Mouse (Mus musculus): ENCODE results near the gene Aldh16a1.
A peak's percentile ranks its signal among the peaks of the same experiment; 100 is the strongest.
"Not testable (repeated sequence)": the region's sequence is repeated elsewhere in the genome, so short reads cannot be mapped to it uniquely, and the experiment has no call there.

Aldh16a1 gene

GRCm38 (mm10) chr7:45175398-45175797 is 21.0 kb upstream of the Aldh16a1 start:
- H3K36me3 ChIP-seq (ENCODE audit: insufficient read depth, low read length) = no peaks in the 10 kb centered on the region
- H3K9me3 ChIP-seq (ENCODE audit: low read length) = peaks cover under 1% of the 10 kb centered on the region; the same call in 1 of the 2 replicates
- peaks cover 65% of the 10 kb centered on the region for H3K4me1 ChIP-seq (replicated peaks; ENCODE audit: low read depth, low read length)

GRCm38 (mm10) chr7:45174567-45175280 is 20.3 kb upstream of the Aldh16a1 start:
- peaks cover 68% of the 10 kb centered on the region for H3K4me1 ChIP-seq (replicated peaks; ENCODE audit: low read depth, low read length)
- H3K36me3 ChIP-seq (ENCODE audit: insufficient read depth, low read length) = peaks cover under 1% of the 10 kb centered on the region; the same call in 1 of the 2 replicates
- H3K4me3 ChIP-seq (replicated peaks; ENCODE audit: low read length) = peak overlapping the region; percentile 81
- TF ChIP-seq CTCF (conservative IDR thresholded peaks at IDR 0.05; ENCODE audit: low read length) (no peak), POU5F1 (IDR thresholded peaks at IDR 0.05; ENCODE audit: borderline replicate concordance, low read length) (no peak), NANOG (IDR thresholded peaks at IDR 0.05; ENCODE audit: borderline replicate concordance, low read length) (no peak)
- peaks cover 75% of the 10 kb centered on the region for H3K27me3 ChIP-seq (ENCODE audit: insufficient read depth, low read length)
- peaks cover 7% of the 10 kb centered on the region for H3K9me3 ChIP-seq (ENCODE audit: low read length)

More at GRCm38 (mm10) chr7:45175398-45175797, 21.0 kb upstream of the Aldh16a1 start:
- Histone ChIP-seq H3K4me3 (replicated peaks; ENCODE audit: low read length) (peak overlapping the region; percentile 81), H3K27me3 (ENCODE audit: insufficient read depth, low read length) (peaks cover 75% of the 10 kb centered on the region)
- TF ChIP-seq CTCF (conservative IDR thresholded peaks at IDR 0.05; ENCODE audit: low read length) (no peak), POU5F1 (IDR thresholded peaks at IDR 0.05; ENCODE audit: borderline replicate concordance, low read length) (no peak), NANOG (IDR thresholded peaks at IDR 0.05; ENCODE audit: borderline replicate concordance, low read length) (no peak)

- H3K36me3 ChIP-seq (ENCODE audit: insufficient read depth, low read length) = not testable (repeated sequence)
- peaks cover 75% of the 10 kb centered on the region for H3K27me3 ChIP-seq (ENCODE audit: insufficient read depth, low read length)
Measured at GRCm38 (mm10) chr7:45173772-45174171, 19.4 kb upstream of the Aldh16a1 start.

GRCm38 (mm10) chr7:45172974-45173373 is 18.6 kb upstream of the Aldh16a1 start:
- Histone ChIP-seq H3K36me3 (ENCODE audit: insufficient read depth, low read length) (peaks cover 5% of the 10 kb centered on the region; the same call in 1 of the 2 replicates), H3K9me3 (ENCODE audit: low read length) (peaks cover 13% of the 10 kb centered on the region), H3K4me3 (replicated peaks; ENCODE audit: low read length) (0 out of 2 replicates have a peak overlapping the region, but pooled peaks have one; percentile 59), H3K27me3 (ENCODE audit: insufficient read depth, low read length) (peaks cover 75% of the 10 kb centered on the region), H3K4me1 (replicated peaks; ENCODE audit: low read depth, low read length) (peaks cover 75% of the 10 kb centered on the region)
- TF ChIP-seq CTCF (conservative IDR thresholded peaks at IDR 0.05; ENCODE audit: low read length) = peak; percentile 95
- TF ChIP-seq NANOG (IDR thresholded peaks at IDR 0.05; ENCODE audit: borderline replicate concordance, low read length) = no peak

More at GRCm38 (mm10) chr7:45173772-45174171, 19.4 kb upstream of the Aldh16a1 start:
- Histone ChIP-seq H3K4me1 (replicated peaks; ENCODE audit: low read depth, low read length) (peaks cover 74% of the 10 kb centered on the region), H3K9me3 (ENCODE audit: low read length) (peaks cover 13% of the 10 kb centered on the region)
- peak; percentile 13; the same call in 1 of the 2 replicates for TF ChIP-seq CTCF (conservative IDR thresholded peaks at IDR 0.05; ENCODE audit: low read length)
- not testable (repeated sequence) for H3K4me3 ChIP-seq (replicated peaks; ENCODE audit: low read length)

- TF ChIP-seq CTCF (conservative IDR thresholded peaks at IDR 0.05; ENCODE audit: low read length) = no peak
- TF ChIP-seq POU5F1 (IDR thresholded peaks at IDR 0.05; ENCODE audit: borderline replicate concordance, low read length) = no peak
- no peak for TF ChIP-seq NANOG (IDR thresholded peaks at IDR 0.05; ENCODE audit: borderline replicate concordance, low read length)
- Histone ChIP-seq H3K4me3 (replicated peaks; ENCODE audit: low read length) (no peak overlapping the region), H3K27me3 (ENCODE audit: insufficient read depth, low read length) (peaks cover 75% of the 10 kb centered on the region), H3K36me3 (ENCODE audit: insufficient read depth, low read length) (peaks cover 5% of the 10 kb centered on the region; the same call in 1 of the 2 replicates), H3K4me1 (replicated peaks; ENCODE audit: low read depth, low read length) (peaks cover 81% of the 10 kb centered on the region), H3K9me3 (ENCODE audit: low read length) (peaks cover 13% of the 10 kb centered on the region)
Measured at GRCm38 (mm10) chr7:45169495-45169894, 15.1 kb upstream of the Aldh16a1 start.

- H3K9me3 ChIP-seq (ENCODE audit: low read length) = peaks cover 13% of the 10 kb centered on the region
- peaks cover 84% of the 10 kb centered on the region for H3K4me1 ChIP-seq (replicated peaks; ENCODE audit: low read depth, low read length)
- H3K4me3 ChIP-seq (replicated peaks; ENCODE audit: low read length) = peak overlapping the region; percentile 66
- TF ChIP-seq CTCF (conservative IDR thresholded peaks at IDR 0.05; ENCODE audit: low read length) = no peak
- peaks cover 5% of the 10 kb centered on the region; the same call in 1 of the 2 replicates for H3K36me3 ChIP-seq (ENCODE audit: insufficient read depth, low read length)
- peaks cover 80% of the 10 kb centered on the region for H3K27me3 ChIP-seq (ENCODE audit: insufficient read depth, low read length)
Measured at GRCm38 (mm10) chr7:45168656-45169055, 14.3 kb upstream of the Aldh16a1 start.

- H3K9me3 ChIP-seq (ENCODE audit: low read length) = peaks cover 13% of the 10 kb centered on the region
- H3K4me3 ChIP-seq (replicated peaks; ENCODE audit: low read length) = peak overlapping the region; percentile 66
- H3K36me3 ChIP-seq (ENCODE audit: insufficient read depth, low read length) = peaks cover 5% of the 10 kb centered on the region; the same call in 1 of the 2 replicates
- peaks cover 86% of the 10 kb centered on the region for H3K4me1 ChIP-seq (replicated peaks; ENCODE audit: low read depth, low read length)
- H3K27me3 ChIP-seq (ENCODE audit: insufficient read depth, low read length) = peaks cover 82% of the 10 kb centered on the region
- TF ChIP-seq CTCF (conservative IDR thresholded peaks at IDR 0.05; ENCODE audit: low read length) (no peak), POU5F1 (IDR thresholded peaks at IDR 0.05; ENCODE audit: borderline replicate concordance, low read length) (no peak), NANOG (IDR thresholded peaks at IDR 0.05; ENCODE audit: borderline replicate concordance, low read length) (no peak)
Measured at GRCm38 (mm10) chr7:45167761-45168445, 13.5 kb upstream of the Aldh16a1 start.

- TF ChIP-seq POU5F1 (IDR thresholded peaks at IDR 0.05; ENCODE audit: borderline replicate concordance, low read length) (no peak), NANOG (IDR thresholded peaks at IDR 0.05; ENCODE audit: borderline replicate concordance, low read length) (no peak)
- peaks cover 13% of the 10 kb centered on the region for H3K9me3 ChIP-seq (ENCODE audit: low read length)
- peaks cover 83% of the 10 kb centered on the region for H3K4me1 ChIP-seq (replicated peaks; ENCODE audit: low read depth, low read length)
- no peak overlapping the region; the same call in 1 of the 2 replicates for H3K4me3 ChIP-seq (replicated peaks; ENCODE audit: low read length)
- H3K36me3 ChIP-seq (ENCODE audit: insufficient read depth, low read length) = peaks cover 5% of the 10 kb centered on the region; the same call in 1 of the 2 replicates
- peaks cover 87% of the 10 kb centered on the region for H3K27me3 ChIP-seq (ENCODE audit: insufficient read depth, low read length)
Measured at GRCm38 (mm10) chr7:45166950-45167401, 12.6 kb upstream of the Aldh16a1 start.

All from E14TG2a.4 (cell line).